ENCODE assay signal across 10 mouse cellular contexts in the genomic region with DNA sequence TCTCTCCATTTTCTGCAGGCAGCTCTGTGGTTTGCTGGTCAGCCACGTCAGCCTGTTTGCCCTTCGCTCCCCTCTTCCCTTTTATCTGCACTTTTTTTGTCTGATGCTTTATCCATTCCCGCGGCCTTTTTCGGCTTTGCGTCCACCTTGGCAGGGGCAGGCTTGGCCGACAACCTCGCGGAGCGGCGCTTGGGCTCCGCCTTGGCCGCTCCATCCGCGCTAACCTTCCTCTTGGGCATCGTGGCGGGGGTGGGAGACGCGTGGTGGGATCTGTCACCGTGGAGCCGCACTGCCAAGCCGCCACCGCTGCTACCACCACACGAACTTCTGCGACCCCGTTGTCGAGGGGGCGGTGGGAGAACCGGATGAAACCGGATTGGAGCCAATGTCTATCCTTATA. TPM values are rescaled to one million over a fixed set of nuclear protein-coding genes. Genes with fewer than 3 reads are reported as not detected.
DNase-seq lines count a peak whose midpoint lies in the region; ATAC-seq lines count a peak whose summit lies in the region.
"Not testable (repeated sequence)": the region's sequence is repeated elsewhere in the genome, so short reads cannot be mapped to it uniquely, and the experiment has no call there.
"Had no signal": no experiment of that assay in that cellular context is flagged by ENCODE, and none has a peak within 500 bp of the region (broad histone marks: within the 10 kb centered on the region; RNA-seq: fewer than 3 reads in every experiment).

No protein-coding gene starts in this region.

- H3K27ac ChIP-seq in forebrain, embryonic 11.5 days (ENCODE audit: low read depth, low read length); heart, embryonic 14.5 days (replicated peaks in 1 of 2; ENCODE audit: control insufficient read depth in 1 of 2, insufficient read depth in 1 of 2, low read depth in 2 of 2, low read length in 2 of 2); intestine, embryonic 16.5 days (ENCODE audit: low read length); limb, embryonic 15.5 days; neural tube, embryonic 15.5 days (replicated peaks): not testable (repeated sequence)
- peak overlapping the region; percentile 74 for H3K27ac ChIP-seq in midbrain, embryonic 10.5 days (replicated peaks)

- 0 out of 2 replicates have a peak, but pooled peaks have one; percentile 36 for ATAC-seq in common myeloid progenitor, adult 5-6 weeks (replicated peaks; ENCODE audit: low read depth, poor library complexity, severe bottlenecking)
- ATAC-seq in forebrain, embryonic 11.5 days (replicated peaks; ENCODE audit: low FRiP score); heart, embryonic 14.5 days (ENCODE audit: insufficient number of reproducible peaks, insufficient read depth, low FRiP score, low read depth); intestine, embryonic 16.5 days; limb, embryonic 15.5 days (ENCODE audit: insufficient number of reproducible peaks, low FRiP score, low TSS enrichment, low read depth); neural tube, embryonic 15.5 days (ENCODE audit: low FRiP score): not testable (repeated sequence)

- not testable (repeated sequence) for H3K9me3 ChIP-seq in forebrain, embryonic 11.5 days (ENCODE audit: control insufficient read depth, low read length); heart, embryonic 14.5 days (ENCODE audit: control insufficient read depth, low read length); intestine, embryonic 16.5 days (ENCODE audit: control insufficient read depth, low read length); limb, embryonic 15.5 days; midbrain, embryonic 10.5 days (replicated peaks); neural tube, embryonic 15.5 days (replicated peaks)

- WGBS in forebrain, embryonic 11.5 days = 13% methylated on average over 30 of the region's 30 CpGs
- WGBS in heart, embryonic 14.5 days = 8% methylated on average over 30 of the region's 30 CpGs
- WGBS in intestine, embryonic 16.5 days = 16% methylated on average over 30 of the region's 30 CpGs
- 15% methylated on average over 30 of the region's 30 CpGs for WGBS in limb, embryonic 15.5 days
- 15% methylated on average over 30 of the region's 30 CpGs for WGBS in midbrain, embryonic 10.5 days
- 15% methylated on average over 30 of the region's 30 CpGs for WGBS in neural tube, embryonic 15.5 days

- H3K9ac ChIP-seq in forebrain, embryonic 11.5 days (ENCODE audit: low read length) = peak overlapping the region; percentile 1; the same call in 1 of the 2 replicates
- H3K9ac ChIP-seq in heart, embryonic 14.5 days (ENCODE audit: low read length) = peak overlapping the region; percentile 50
- H3K9ac ChIP-seq in intestine, embryonic 16.5 days (ENCODE audit: low read depth, low read length); limb, embryonic 15.5 days: not testable (repeated sequence)
- 0 out of 2 replicates have a peak overlapping the region, but pooled peaks have one; percentile 30 for H3K9ac ChIP-seq in neural tube, embryonic 15.5 days (replicated peaks)

- not testable (repeated sequence) for H3K36me3 ChIP-seq in forebrain, embryonic 11.5 days (ENCODE audit: control insufficient read depth, insufficient read depth, low read length); heart, embryonic 14.5 days (ENCODE audit: control insufficient read depth, insufficient read depth, low read length); intestine, embryonic 16.5 days (ENCODE audit: control insufficient read depth, insufficient read depth, low read length); limb, embryonic 15.5 days; midbrain, embryonic 10.5 days; neural tube, embryonic 15.5 days

- H3K4me3 ChIP-seq in forebrain, embryonic 11.5 days (ENCODE audit: low read depth, low read length) = peak overlapping the region; percentile 13
- H3K4me3 ChIP-seq in heart, embryonic 14.5 days (ENCODE audit: control insufficient read depth in 1 of 2, insufficient read depth in 1 of 2, low read depth in 1 of 2, low read length in 2 of 2) = peak overlapping the region; percentile 37 to 45
- H3K4me3 ChIP-seq in intestine, embryonic 16.5 days (ENCODE audit: low read length) = peak overlapping the region; percentile 31
- peak overlapping the region; percentile 26 for H3K4me3 ChIP-seq in limb, embryonic 15.5 days
- H3K4me3 ChIP-seq in midbrain, embryonic 10.5 days = peak overlapping the region; percentile 53
- H3K4me3 ChIP-seq in neural tube, embryonic 15.5 days (replicated peaks) = peak overlapping the region; percentile 33

- peak overlapping the region; percentile 49 for H3K4me2 ChIP-seq in forebrain, embryonic 11.5 days (ENCODE audit: low read depth, low read length, severe bottlenecking)
- peak overlapping the region; percentile 65 for H3K4me2 ChIP-seq in heart, embryonic 14.5 days (ENCODE audit: low read length)
- peak overlapping the region; percentile 54 for H3K4me2 ChIP-seq in intestine, embryonic 16.5 days (ENCODE audit: low read depth, low read length)
- H3K4me2 ChIP-seq in limb, embryonic 15.5 days = peak overlapping the region; percentile 42
- H3K4me2 ChIP-seq in neural tube, embryonic 15.5 days = peak overlapping the region; percentile 62

- peak; percentile 12 for DNase-seq in Muller cell, postnatal 12 days (ENCODE audit: inconsistent ontology term)
- DNase-seq in forebrain, embryonic 11.5 days (ENCODE audit: low spot score) = not testable (repeated sequence)
- DNase-seq in midbrain, embryonic 10.5 days (ENCODE audit: low spot score) = peak; percentile 41

- not testable (repeated sequence) for H3K27me3 ChIP-seq in forebrain, embryonic 11.5 days (ENCODE audit: control insufficient read depth, insufficient read depth, low read length); heart, embryonic 14.5 days (ENCODE audit: control insufficient read depth, insufficient read depth, low read length); intestine, embryonic 16.5 days (replicated peaks; ENCODE audit: control insufficient read depth, insufficient read depth, low read length); limb, embryonic 15.5 days; neural tube, embryonic 15.5 days (replicated peaks)
- peaks cover 14% of the 10 kb centered on the region for H3K27me3 ChIP-seq in midbrain, embryonic 10.5 days (ENCODE audit: low read depth, poor library complexity, severe bottlenecking)

- not testable (repeated sequence) for H3K4me1 ChIP-seq in forebrain, embryonic 11.5 days (replicated peaks; ENCODE audit: control insufficient read depth, insufficient read depth, low read length); heart, embryonic 14.5 days (ENCODE audit: control insufficient read depth in 2 of 2, insufficient read depth in 2 of 2, low read length in 2 of 2); intestine, embryonic 16.5 days (ENCODE audit: control insufficient read depth, insufficient read depth, low read length); limb, embryonic 15.5 days; midbrain, embryonic 10.5 days; neural tube, embryonic 15.5 days

RNA-seq across cellular contexts. Expression of gene Esr2, which starts 24.7 kb away (rescaled TPM):
- not detected in 2 replicates for total RNA-seq in common myeloid progenitor, adult 5-6 weeks (2017)
- 0.05 and 0.31 TPM in 2 replicates for polyA plus RNA-seq in forebrain, embryonic 11.5 days (2014; fragmentation: Nextera tagmentation; extraction: Ambion mirVana)
- 0.32 and 0.42 TPM in 2 replicates for polyA plus RNA-seq in heart, embryonic 14.5 days (2014; fragmentation: Nextera tagmentation; extraction: Ambion mirVana)
- polyA plus RNA-seq in intestine, embryonic 16.5 days (2015; fragmentation: Nextera tagmentation; extraction: Ambion mirVana) = 0.04 and 0.05 TPM in 2 replicates
- 0.09 and 0.14 TPM in 2 replicates for polyA plus RNA-seq in limb, embryonic 15.5 days (2015; fragmentation: Nextera tagmentation; extraction: Ambion mirVana)
- 0.06 and 0.07 TPM in 2 replicates for polyA plus RNA-seq in midbrain, embryonic 10.5 days (2016; fragmentation: Nextera tagmentation; extraction: Ambion mirVana)
- polyA plus RNA-seq in neural tube, embryonic 15.5 days (2015; fragmentation: Nextera tagmentation; extraction: Ambion mirVana) = 0.11 and 0.17 TPM in 2 replicates
- total RNA-seq: heart, postnatal 14 days; neutrophil, adult 5-6 weeks had no signal
